Mouse (Mus musculus) liver, embryonic 15.5 days (tissue): Measurements from ENCODE around the gene Atp6v0c. TPM values are rescaled to one million over a fixed set of nuclear protein-coding genes. Genes with fewer than 3 reads are reported as not detected.

Experiments used
- ATAC-seq: fragments of 200-750 bp; cut with Nextera tagmentation; 2 replicates; pipeline ENCODE4 v1.8.0; 2017; ENCODE audit warnings: moderate number of reproducible peaks, mild to moderate bottlenecking, moderate library complexity; ENCODE audit not compliant: insufficient read depth
- H3K27ac ChIP-seq: fragments of 300-500 bp; sonication (generic); replicated peaks from 2 replicates; pipeline ENCODE4 v1.5.1; 2015; ENCODE audit warnings: mild to moderate bottlenecking, inconsistent platforms
- H3K27me3 ChIP-seq: fragments of 300-500 bp; sonication (generic); 2 replicates; pipeline ENCODE4 v1.6.1; 2015; ENCODE audit warnings: mild to moderate bottlenecking, inconsistent platforms
- H3K36me3 ChIP-seq: fragments of 300-500 bp; sonication (generic); replicated peaks from 2 replicates; pipeline ENCODE4 v1.6.1; 2015; ENCODE audit warnings: moderate library complexity, mild to moderate bottlenecking, inconsistent platforms
- H3K4me1 ChIP-seq: fragments of 300-500 bp; sonication (generic); replicated peaks from 2 replicates; pipeline ENCODE4 v1.6.1; 2015; ENCODE audit warnings: inconsistent platforms
- H3K4me2 ChIP-seq: fragments of 300-500 bp; sonication (generic); 2 replicates; pipeline ENCODE4 v1.6.1; 2015; ENCODE audit warnings: moderate library complexity, mild to moderate bottlenecking, inconsistent platforms
- H3K4me3 ChIP-seq: fragments of 300-500 bp; sonication (generic); replicated peaks from 2 replicates; pipeline ENCODE4 v1.5.1; 2015; ENCODE audit warnings: mild to moderate bottlenecking, inconsistent platforms
- H3K9ac ChIP-seq: fragments of 300-500 bp; sonication (generic); 2 replicates; pipeline ENCODE4 v1.6.1; 2015; ENCODE audit warnings: moderate library complexity, mild to moderate bottlenecking, inconsistent platforms
- H3K9me3 ChIP-seq: fragments of 300-500 bp; sonication (generic); replicated peaks from 2 replicates; pipeline ENCODE4 v1.6.1; 2016; ENCODE audit warnings: inconsistent platforms
- WGBS: fragments of 180-500 bp; shearing (Covaris S2); methylation state at CpG from one replicate; pipeline ENCODE4 v1.1.7; 2015; ENCODE audit warnings: mixed read lengths; ENCODE audit not compliant: insufficient replicate concordance; 5-methylcytosine and 5-hydroxymethylcytosine counted together
- polyA plus RNA-seq: library from polyadenylated mRNA; unstranded; fragments of >200 nt; fragmentation: Nextera tagmentation; extraction: Ambion mirVana; gene quantifications from 2 replicates; pipeline ENCODE4 v1.2.1, GENCODE M21; 2015

Atp6v0c gene
- polyA plus RNA-seq, 1 experiment from 2014 or later = 362 TPM

DNA sequence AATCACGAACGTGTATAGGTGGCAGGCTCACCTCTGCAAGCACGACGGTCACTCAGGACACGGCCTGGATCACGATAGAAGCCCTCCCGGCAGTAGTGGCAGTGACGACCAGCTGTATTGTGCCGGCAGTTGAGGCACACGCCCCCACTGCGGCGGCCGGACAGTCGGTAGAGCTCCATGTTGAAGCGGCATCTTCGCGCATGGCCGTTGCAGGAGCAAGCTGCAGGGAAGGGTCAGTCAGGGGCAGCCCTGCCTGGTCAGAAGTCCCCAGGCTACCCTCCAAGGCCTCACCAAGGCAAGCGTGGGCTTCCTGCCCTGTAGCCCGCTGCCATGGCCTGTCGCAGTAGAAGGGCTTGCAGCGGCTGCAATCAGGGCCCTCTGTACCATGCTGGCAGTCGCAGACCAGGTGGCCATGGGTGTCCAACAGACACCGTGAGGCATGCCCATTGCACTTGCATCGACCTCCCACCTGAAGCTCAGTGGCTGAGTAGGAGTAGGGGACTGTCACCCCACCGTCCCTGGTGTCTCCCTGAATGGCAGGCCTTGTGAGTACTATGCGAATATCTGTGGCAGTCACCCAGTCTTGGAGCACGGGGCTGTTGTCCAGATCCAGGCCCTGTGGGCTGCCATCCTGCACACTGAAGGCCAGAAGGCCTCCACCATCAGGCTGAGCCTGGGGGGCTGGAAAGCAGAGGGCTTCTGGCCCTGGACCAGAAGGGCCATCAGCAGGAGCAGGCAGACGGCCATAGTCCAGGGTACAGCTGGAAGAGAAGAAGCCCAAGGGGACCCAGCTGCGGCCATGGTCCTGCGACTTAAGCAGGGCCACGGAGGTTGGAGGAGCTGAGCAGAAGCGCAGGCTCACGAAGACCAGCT is 38.5 kb upstream of the Atp6v0c start:
- Histone ChIP-seq H3K4me2 (peak overlapping the region; percentile 100), H3K4me1 (peaks cover 100% of the 10 kb centered on the region), H3K27me3 (peaks cover 61% of the 10 kb centered on the region), H3K27ac (peak overlapping the region; percentile 99), H3K9me3 (no peaks in the 10 kb centered on the region), H3K9ac (peak overlapping the region; percentile 83), H3K4me3 (peak overlapping the region; percentile 80), H3K36me3 (no peaks in the 10 kb centered on the region)
- no peak for ATAC-seq
- 71% methylated on average over 34 of the region's 34 CpGs for WGBS

- H3K4me3 ChIP-seq = peak overlapping the region; percentile 80
- WGBS = 5% methylated on average over 62 of the region's 62 CpGs
- peak; percentile 29 for ATAC-seq
- peak overlapping the region; percentile 86 for H3K9ac ChIP-seq
- peak overlapping the region; percentile 99 for H3K27ac ChIP-seq
- no peaks in the 10 kb centered on the region for H3K9me3 ChIP-seq
- 0 out of 2 replicates have a peak, but pooled peaks cover 6% of the 10 kb centered on the region for H3K36me3 ChIP-seq
- peaks cover 49% of the 10 kb centered on the region for H3K27me3 ChIP-seq
- peaks cover 100% of the 10 kb centered on the region for H3K4me1 ChIP-seq
- peak overlapping the region; percentile 100 for H3K4me2 ChIP-seq
Measured at GRCm38 (mm10) chr17:24206451-24207351, 37.2 kb upstream of the Atp6v0c start.

DNA sequence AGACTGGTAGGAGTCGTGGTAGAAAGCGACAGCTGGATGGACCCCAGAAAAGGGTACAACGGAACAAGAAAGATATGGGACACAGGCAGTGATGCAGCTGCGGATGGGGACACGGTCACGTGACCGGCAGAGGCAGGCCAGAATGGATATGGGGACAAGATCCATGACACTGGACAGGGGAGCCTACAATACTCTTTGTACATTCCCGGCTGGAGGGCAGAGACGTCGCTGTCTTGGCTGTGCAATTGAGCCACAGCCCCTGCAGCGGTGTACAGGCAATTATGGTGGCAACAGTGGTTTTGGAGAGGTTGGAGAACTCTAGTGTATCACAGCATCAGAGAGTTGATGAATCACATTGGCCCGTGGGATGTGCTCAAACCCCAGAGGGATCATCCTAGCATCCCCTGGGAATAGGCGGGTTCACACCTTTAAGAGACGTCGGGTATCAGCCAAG is 36.4 kb upstream of the Atp6v0c start:
- peak overlapping the region; percentile 86 for H3K9ac ChIP-seq
- 4% methylated on average over 15 of the region's 15 CpGs for WGBS
- peaks cover 100% of the 10 kb centered on the region for H3K4me1 ChIP-seq
- peaks cover 10% of the 10 kb centered on the region; the same call in 1 of the 2 replicates for H3K36me3 ChIP-seq
- peak; percentile 17 for ATAC-seq
- peak overlapping the region; percentile 99 for H3K27ac ChIP-seq
- H3K27me3 ChIP-seq = peaks cover 41% of the 10 kb centered on the region
- peak overlapping the region; percentile 100 for H3K4me2 ChIP-seq
- no peaks in the 10 kb centered on the region for H3K9me3 ChIP-seq
- H3K4me3 ChIP-seq = peak overlapping the region; percentile 80

- ATAC-seq = peak; percentile 49
- peaks cover 11% of the 10 kb centered on the region; the same call in 1 of the 2 replicates for H3K36me3 ChIP-seq
- WGBS = under 1% methylated on average over 65 of the region's 65 CpGs
- peak within 1 kb of the TSS; percentile 80 for H3K4me3 ChIP-seq
- H3K9ac ChIP-seq = peak within 1 kb of the TSS; percentile 86
- peak within 1 kb of the TSS; percentile 100 for H3K4me2 ChIP-seq
- peaks cover 100% of the 10 kb centered on the region for H3K4me1 ChIP-seq
- peaks cover 35% of the 10 kb centered on the region for H3K27me3 ChIP-seq
- H3K9me3 ChIP-seq = no peaks in the 10 kb centered on the region
- peak within 1 kb of the TSS; percentile 99 for H3K27ac ChIP-seq
Measured at GRCm38 (mm10) chr17:24205284-24205888, 35.9 kb upstream of the Atp6v0c start, which contains the start of gene Tbc1d24. Tbc1d24 (minus strand) TSS chr17:24205562.

DNA sequence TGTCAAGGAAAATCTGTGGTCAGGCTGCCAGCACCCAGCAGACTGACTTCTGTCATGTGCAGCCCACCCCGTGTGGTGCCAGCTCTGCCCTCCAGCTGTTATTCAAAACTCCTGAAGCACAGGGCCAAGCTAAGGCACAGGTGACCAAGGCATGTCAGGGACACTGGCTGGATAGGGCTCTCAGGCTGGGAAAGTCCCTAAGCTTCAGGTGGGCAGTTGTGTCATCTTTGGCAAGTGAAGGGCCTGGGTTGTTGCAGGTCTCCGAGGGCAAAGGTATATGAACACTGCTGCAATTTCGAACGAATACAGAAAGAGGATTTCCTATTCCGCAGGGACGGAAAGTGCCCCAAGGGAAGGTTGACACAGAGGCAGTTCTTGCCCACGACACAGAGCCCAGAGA is 35.3 kb upstream of the Atp6v0c start:
- peak overlapping the region; percentile 99 for H3K27ac ChIP-seq
- WGBS = 5% methylated on average over 7 of the region's 7 CpGs
- H3K9ac ChIP-seq = peak overlapping the region; percentile 86
- H3K36me3 ChIP-seq = peaks cover 11% of the 10 kb centered on the region; the same call in 1 of the 2 replicates
- H3K4me2 ChIP-seq = peak overlapping the region; percentile 100
- ATAC-seq = no peak
- H3K4me1 ChIP-seq = peaks cover 100% of the 10 kb centered on the region
- H3K27me3 ChIP-seq = peaks cover 31% of the 10 kb centered on the region
- H3K9me3 ChIP-seq = no peaks in the 10 kb centered on the region
- peak overlapping the region; percentile 80 for H3K4me3 ChIP-seq

- Histone ChIP-seq H3K9me3 (no peaks in the 10 kb centered on the region), H3K36me3 (peaks cover 11% of the 10 kb centered on the region; the same call in 1 of the 2 replicates), H3K27ac (peak overlapping the region; percentile 99), H3K4me3 (peak overlapping the region; percentile 80), H3K27me3 (peaks cover 27% of the 10 kb centered on the region), H3K9ac (peak overlapping the region; percentile 86), H3K4me1 (peaks cover 100% of the 10 kb centered on the region), H3K4me2 (peak overlapping the region; percentile 100)
- ATAC-seq = no peak
- 26% methylated on average over 3 of the region's 3 CpGs for WGBS
Measured at GRCm38 (mm10) chr17:24203611-24204534, 34.4 kb upstream of the Atp6v0c start.

- Histone ChIP-seq H3K4me3 (peak overlapping the region; percentile 80), H3K27ac (peak overlapping the region; percentile 99), H3K27me3 (peaks cover 20% of the 10 kb centered on the region), H3K4me1 (peaks cover 100% of the 10 kb centered on the region), H3K9me3 (no peaks in the 10 kb centered on the region), H3K36me3 (peaks cover 11% of the 10 kb centered on the region; the same call in 1 of the 2 replicates), H3K9ac (peak overlapping the region; percentile 86), H3K4me2 (peak overlapping the region; percentile 100)
- 26% methylated on average over 4 of the region's 4 CpGs for WGBS
- ATAC-seq = peak; percentile 73
Measured at GRCm38 (mm10) chr17:24203068-24203467, 33.6 kb upstream of the Atp6v0c start.

DNA sequence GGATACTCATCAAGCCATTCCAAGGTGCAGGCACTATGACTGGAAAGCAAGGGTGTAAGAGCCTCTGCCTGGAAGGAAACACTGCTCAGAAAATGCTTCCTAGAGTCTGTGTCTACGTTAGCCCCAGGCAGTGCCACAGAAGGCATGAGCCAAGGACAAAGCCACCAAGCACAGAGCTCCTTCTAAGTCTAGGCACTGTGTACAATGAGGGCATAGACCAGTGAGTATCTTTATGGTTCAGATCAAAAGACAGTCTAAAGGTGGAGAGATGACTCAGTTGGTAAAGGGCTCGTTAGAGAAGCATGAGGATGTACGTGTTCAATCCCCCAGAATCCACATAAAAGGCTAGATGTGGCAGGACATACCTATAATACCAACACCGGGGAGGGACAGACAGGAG is 31.6 kb upstream of the Atp6v0c start:
- H3K27me3 ChIP-seq = 0 out of 2 replicates have a peak, but pooled peaks cover 2% of the 10 kb centered on the region
- H3K4me2 ChIP-seq = peak overlapping the region; percentile 100
- H3K4me3 ChIP-seq = no peak overlapping the region
- H3K4me1 ChIP-seq = peaks cover 100% of the 10 kb centered on the region
- no peaks in the 10 kb centered on the region for H3K9me3 ChIP-seq
- WGBS = 75% methylated on average over 4 of the region's 4 CpGs
- H3K36me3 ChIP-seq = peaks cover 17% of the 10 kb centered on the region; the same call in 1 of the 2 replicates
- H3K9ac ChIP-seq = peak overlapping the region; percentile 86; the same call in 1 of the 2 replicates
- no peak for ATAC-seq
- H3K27ac ChIP-seq = peak overlapping the region; percentile 99

DNA sequence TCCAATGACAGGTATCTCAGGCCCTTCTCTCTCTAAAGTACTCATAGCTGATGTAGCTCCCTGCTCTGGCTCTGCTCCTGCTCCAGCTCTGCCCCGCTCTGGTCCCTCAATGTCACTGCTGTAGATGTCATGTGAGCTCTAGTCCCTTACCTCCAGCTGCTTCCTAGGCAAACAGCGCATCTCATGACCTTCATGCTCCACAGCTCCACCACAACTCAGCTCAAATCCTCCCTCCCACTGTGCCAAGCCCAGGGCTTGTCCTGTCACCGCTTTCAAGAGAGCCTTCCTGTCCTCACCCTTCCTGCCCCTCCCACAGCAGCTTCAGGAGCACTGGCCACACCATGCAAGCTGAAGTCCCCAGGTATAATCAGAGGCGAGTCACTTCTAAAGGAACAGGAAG is 30.2 kb upstream of the Atp6v0c start:
- Histone ChIP-seq H3K4me3 (peak overlapping the region; percentile 16; the same call in 1 of the 2 replicates), H3K9ac (peak overlapping the region; percentile 56; the same call in 1 of the 2 replicates), H3K4me1 (peaks cover 100% of the 10 kb centered on the region), H3K27ac (peak overlapping the region; percentile 99), H3K4me2 (peak overlapping the region; percentile 100), H3K36me3 (peaks cover 23% of the 10 kb centered on the region; the same call in 1 of the 2 replicates), H3K9me3 (no peaks in the 10 kb centered on the region), H3K27me3 (no peaks in the 10 kb centered on the region)
- no peak for ATAC-seq
- 41% methylated on average over 4 of the region's 4 CpGs for WGBS
